Mouse (Mus musculus): Measurements from ENCODE around the gene Slc9a5. TPM values are rescaled to one million over a fixed set of nuclear protein-coding genes. Genes with fewer than 3 reads are reported as not detected.

The Slc9a5 gene
- polyA plus RNA-seq, 1 experiment, result 3.0 TPM

DNA sequence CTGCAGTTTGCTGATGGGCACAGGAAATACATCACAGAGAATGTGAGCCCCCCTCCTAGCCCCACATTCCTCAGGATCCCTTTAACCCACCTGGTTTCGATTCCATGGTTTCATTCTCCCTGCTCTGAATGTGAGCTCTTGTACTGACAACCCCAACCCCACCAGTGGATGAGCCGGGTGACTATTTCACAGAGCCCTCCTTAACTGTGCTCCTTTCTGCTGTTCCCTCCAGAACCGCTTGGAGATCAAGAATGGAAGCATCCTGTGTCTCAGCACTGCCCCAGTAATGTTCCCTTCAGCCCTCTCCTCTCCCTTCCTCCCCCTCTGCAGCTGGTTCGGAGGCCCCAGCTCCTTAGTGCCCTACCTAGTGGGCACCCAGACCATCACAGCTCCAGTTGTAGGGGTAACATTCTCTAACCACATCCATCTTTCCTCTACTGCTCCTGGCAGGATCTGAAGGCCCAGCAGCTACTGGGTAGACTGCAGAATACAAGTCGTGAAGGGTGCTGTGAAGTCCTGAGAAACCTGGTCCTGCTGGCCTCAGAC, 42.4 kb upstream of the Slc9a5 start:
- no peak for DNase-seq (ENCODE audit: low read depth in 1 of 2, low spot score in 2 of 2)
- H3K4me3 ChIP-seq (ENCODE audit: extremely low read depth, insufficient read depth, insufficient read length), result no peak overlapping the region
- H3K27ac ChIP-seq (ENCODE audit: insufficient read depth, low read length), result no peak overlapping the region
- H3K36me3 ChIP-seq (ENCODE audit: control insufficient read depth, insufficient read depth, low read length), result peaks cover 26% of the 10 kb centered on the region
- H3K4me1 ChIP-seq (ENCODE audit: control insufficient read depth, insufficient read depth, insufficient read length), result no peaks in the 10 kb centered on the region; the same call in 1 of the 2 replicates
- H3K27me3 ChIP-seq (ENCODE audit: control insufficient read depth, insufficient read depth, low read length), result no peaks in the 10 kb centered on the region
- 53% methylated on average over 5 of the region's 5 CpGs for WGBS
- TF ChIP-seq POLR2A (IDR thresholded peaks at IDR 0.05; ENCODE audit: low read depth, low read length) (no peak), CTCF (IDR thresholded peaks at IDR 0.05; ENCODE audit: extremely low read depth, insufficient read depth, insufficient read length, insufficient replicate concordance) (no peak)

GRCm38 (mm10) chr8:105307670-105308069, 41.0 kb upstream of the Slc9a5 start:
- Histone ChIP-seq H3K36me3 (ENCODE audit: control insufficient read depth, insufficient read depth, low read length) (peaks cover 18% of the 10 kb centered on the region), H3K4me1 (ENCODE audit: control insufficient read depth, insufficient read depth, insufficient read length) (no peaks in the 10 kb centered on the region; the same call in 1 of the 2 replicates), H3K27ac (ENCODE audit: insufficient read depth, low read length) (no peak overlapping the region), H3K4me3 (ENCODE audit: extremely low read depth, insufficient read depth, insufficient read length) (no peak overlapping the region), H3K27me3 (ENCODE audit: control insufficient read depth, insufficient read depth, low read length) (no peaks in the 10 kb centered on the region)
- no peak for TF ChIP-seq POLR2A (IDR thresholded peaks at IDR 0.05; ENCODE audit: low read depth, low read length)
- no peak for TF ChIP-seq CTCF (IDR thresholded peaks at IDR 0.05; ENCODE audit: extremely low read depth, insufficient read depth, insufficient read length, insufficient replicate concordance)
- 98% methylated on average over 13 of the region's 13 CpGs for WGBS
- DNase-seq (ENCODE audit: low read depth in 1 of 2, low spot score in 2 of 2), result no peak

DNA sequence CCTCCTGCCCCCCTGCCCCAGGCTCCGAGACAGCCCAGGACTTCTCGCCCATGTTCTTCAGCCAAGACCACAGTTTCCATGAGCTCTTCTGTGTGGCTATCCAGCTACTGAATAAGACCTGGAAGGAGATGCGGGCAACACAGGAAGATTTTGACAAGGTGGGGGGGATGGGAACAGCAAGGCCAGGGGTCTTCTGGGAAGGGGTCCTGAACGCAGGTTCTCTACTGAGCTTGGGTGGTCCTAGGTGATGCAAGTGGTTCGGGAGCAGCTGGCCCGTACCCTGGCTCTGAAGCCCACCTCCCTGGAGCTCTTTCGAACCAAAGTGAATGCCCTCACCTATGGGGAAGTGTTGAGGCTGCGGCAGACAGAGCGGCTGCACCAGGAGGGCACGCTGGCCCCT, 40.2 kb upstream of the Slc9a5 start:
- Histone ChIP-seq H3K27ac (ENCODE audit: insufficient read depth, low read length) (no peak overlapping the region), H3K27me3 (ENCODE audit: control insufficient read depth, insufficient read depth, low read length) (no peaks in the 10 kb centered on the region), H3K4me1 (ENCODE audit: control insufficient read depth, insufficient read depth, insufficient read length) (no peaks in the 10 kb centered on the region; the same call in 1 of the 2 replicates), H3K4me3 (ENCODE audit: extremely low read depth, insufficient read depth, insufficient read length) (no peak overlapping the region), H3K36me3 (ENCODE audit: control insufficient read depth, insufficient read depth, low read length) (peaks cover 17% of the 10 kb centered on the region)
- 95% methylated on average over 10 of the region's 10 CpGs for WGBS
- DNase-seq (ENCODE audit: low read depth in 1 of 2, low spot score in 2 of 2), result no peak
- TF ChIP-seq POLR2A (IDR thresholded peaks at IDR 0.05; ENCODE audit: low read depth, low read length), result no peak
- no peak for TF ChIP-seq CTCF (IDR thresholded peaks at IDR 0.05; ENCODE audit: extremely low read depth, insufficient read depth, insufficient read length, insufficient replicate concordance)

GRCm38 (mm10) chr8:105309142-105309847, 39.3 kb upstream of the Slc9a5 start:
- H3K4me1 ChIP-seq (ENCODE audit: control insufficient read depth, insufficient read depth, insufficient read length), result no peaks in the 10 kb centered on the region; the same call in 1 of the 2 replicates
- no peak overlapping the region for H3K4me3 ChIP-seq (ENCODE audit: extremely low read depth, insufficient read depth, insufficient read length)
- 93% methylated on average over 15 of the region's 15 CpGs for WGBS
- no peak for TF ChIP-seq CTCF (IDR thresholded peaks at IDR 0.05; ENCODE audit: extremely low read depth, insufficient read depth, insufficient read length, insufficient replicate concordance)
- H3K27me3 ChIP-seq (ENCODE audit: control insufficient read depth, insufficient read depth, low read length), result no peaks in the 10 kb centered on the region
- peaks cover 18% of the 10 kb centered on the region for H3K36me3 ChIP-seq (ENCODE audit: control insufficient read depth, insufficient read depth, low read length)
- H3K27ac ChIP-seq (ENCODE audit: insufficient read depth, low read length), result no peak overlapping the region
- DNase-seq (ENCODE audit: low read depth in 1 of 2, low spot score in 2 of 2), result no peak

DNA sequence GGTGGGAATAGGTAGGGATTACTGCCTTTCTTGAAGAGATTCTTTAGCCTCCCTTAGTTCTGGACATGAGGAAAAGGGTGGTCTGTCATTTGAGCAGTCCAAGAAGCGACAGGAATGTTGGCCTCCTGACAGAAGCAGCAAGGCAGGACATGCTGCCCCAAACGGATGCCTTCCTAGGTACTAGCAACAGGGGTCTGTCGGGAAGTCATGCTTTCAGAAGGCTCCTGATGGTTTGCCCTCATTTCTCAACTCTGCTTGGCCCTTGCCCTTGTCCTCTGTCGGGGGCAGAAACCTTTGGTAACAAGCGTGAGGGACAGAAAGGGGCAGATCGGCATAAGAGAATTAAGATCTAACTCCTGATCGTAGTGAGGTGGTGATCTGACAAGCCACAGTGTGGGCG, 38.5 kb upstream of the Slc9a5 start:
- no peak for DNase-seq (ENCODE audit: low read depth in 1 of 2, low spot score in 2 of 2)
- no peak overlapping the region for H3K27ac ChIP-seq (ENCODE audit: insufficient read depth, low read length)
- H3K4me3 ChIP-seq (ENCODE audit: extremely low read depth, insufficient read depth, insufficient read length), result no peak overlapping the region
- H3K27me3 ChIP-seq (ENCODE audit: control insufficient read depth, insufficient read depth, low read length), result no peaks in the 10 kb centered on the region
- no peak for TF ChIP-seq POLR2A (IDR thresholded peaks at IDR 0.05; ENCODE audit: low read depth, low read length)
- no peak for TF ChIP-seq CTCF (IDR thresholded peaks at IDR 0.05; ENCODE audit: extremely low read depth, insufficient read depth, insufficient read length, insufficient replicate concordance)
- WGBS, result 94% methylated on average over 8 of the region's 8 CpGs
- no peaks in the 10 kb centered on the region; the same call in 1 of the 2 replicates for H3K4me1 ChIP-seq (ENCODE audit: control insufficient read depth, insufficient read depth, insufficient read length)
- peaks cover 17% of the 10 kb centered on the region for H3K36me3 ChIP-seq (ENCODE audit: control insufficient read depth, insufficient read depth, low read length)

DNA sequence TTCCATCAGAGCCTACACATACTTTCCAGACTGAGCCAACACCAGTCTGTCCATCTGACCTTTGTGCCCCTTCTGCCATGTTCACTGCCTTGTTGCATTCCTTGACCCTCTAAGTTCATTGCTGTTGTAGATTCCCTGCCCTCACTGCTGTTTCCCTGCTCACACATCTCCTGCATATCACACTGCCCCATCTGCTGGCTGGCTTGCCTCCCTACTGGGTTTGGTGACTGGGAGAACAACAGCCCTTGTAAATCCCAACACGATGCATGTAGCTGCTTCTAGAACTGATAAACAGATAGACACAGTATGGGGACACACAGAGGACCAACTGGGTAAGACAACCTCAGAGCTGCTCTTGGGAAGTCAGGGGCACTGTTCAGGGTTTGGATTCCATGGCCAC, 36.9 kb upstream of the Slc9a5 start:
- no peak for TF ChIP-seq CTCF (IDR thresholded peaks at IDR 0.05; ENCODE audit: extremely low read depth, insufficient read depth, insufficient read length, insufficient replicate concordance)
- TF ChIP-seq POLR2A (IDR thresholded peaks at IDR 0.05; ENCODE audit: low read depth, low read length), result no peak
- Histone ChIP-seq H3K4me1 (ENCODE audit: control insufficient read depth, insufficient read depth, insufficient read length) (no peaks in the 10 kb centered on the region), H3K36me3 (ENCODE audit: control insufficient read depth, insufficient read depth, low read length) (peaks cover 19% of the 10 kb centered on the region), H3K27me3 (ENCODE audit: control insufficient read depth, insufficient read depth, low read length) (no peaks in the 10 kb centered on the region), H3K4me3 (ENCODE audit: extremely low read depth, insufficient read depth, insufficient read length) (no peak overlapping the region), H3K27ac (ENCODE audit: insufficient read depth, low read length) (no peak overlapping the region)
- 78% methylated on average over 1 of the region's 1 CpGs for WGBS
- no peak for DNase-seq (ENCODE audit: low read depth in 1 of 2, low spot score in 2 of 2)

DNA sequence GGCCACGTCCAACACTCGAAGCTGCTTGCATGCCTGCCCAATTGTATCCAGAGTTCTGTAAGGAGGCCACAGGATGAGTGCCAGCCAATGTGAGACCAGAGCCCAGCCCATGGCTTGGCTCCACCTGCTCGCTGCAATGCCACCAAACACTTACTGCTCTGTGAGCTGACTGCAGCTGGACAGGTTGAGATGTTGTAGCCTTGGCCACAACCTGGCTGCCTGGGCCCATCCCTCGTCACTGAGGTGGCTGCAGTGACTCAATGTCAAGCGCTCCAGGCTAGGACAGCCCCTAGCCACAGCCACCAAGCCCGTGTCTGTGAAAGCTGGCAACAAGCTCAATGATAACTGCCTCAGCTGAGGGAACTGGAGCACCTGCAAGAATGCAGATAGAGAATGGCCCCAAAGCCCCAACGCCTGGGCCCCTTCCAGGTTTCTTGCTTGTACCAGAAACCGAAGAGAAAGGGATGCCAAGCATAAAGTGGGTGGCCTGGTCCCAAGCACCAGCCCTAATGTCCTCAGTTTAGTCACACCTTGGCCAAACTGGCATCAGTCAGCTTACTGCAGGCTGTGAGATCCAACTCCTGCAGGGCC, 35.7 kb upstream of the Slc9a5 start:
- Histone ChIP-seq H3K4me3 (ENCODE audit: extremely low read depth, insufficient read depth, insufficient read length) (no peak overlapping the region), H3K27ac (ENCODE audit: insufficient read depth, low read length) (no peak overlapping the region), H3K36me3 (ENCODE audit: control insufficient read depth, insufficient read depth, low read length) (peaks cover 20% of the 10 kb centered on the region), H3K27me3 (ENCODE audit: control insufficient read depth, insufficient read depth, low read length) (no peaks in the 10 kb centered on the region), H3K4me1 (ENCODE audit: control insufficient read depth, insufficient read depth, insufficient read length) (no peaks in the 10 kb centered on the region)
- 87% methylated on average over 8 of the region's 8 CpGs for WGBS
- TF ChIP-seq CTCF (IDR thresholded peaks at IDR 0.05; ENCODE audit: extremely low read depth, insufficient read depth, insufficient read length, insufficient replicate concordance), result no peak
- no peak for TF ChIP-seq POLR2A (IDR thresholded peaks at IDR 0.05; ENCODE audit: low read depth, low read length)
- no peak for DNase-seq (ENCODE audit: low read depth in 1 of 2, low spot score in 2 of 2)

Measured in spleen, adult 2 months (tissue).